Mouse (Mus musculus): ENCODE measurements around the gene Olfr298. TPM values are rescaled to one million over a fixed set of nuclear protein-coding genes. Genes with fewer than 3 reads are reported as not detected.

Gene Olfr298
- not detected in 2 replicates for polyA plus RNA-seq (2015; fragmentation: Nextera tagmentation; extraction: Ambion mirVana)

GRCm38 (mm10) chr7:86492384-86492783 is at the start of gene Olfr298:
Gene Olfr298 (minus strand): TSS chr7:86492484.
- H3K27me3 ChIP-seq (replicated peaks), result no peaks in the 10 kb centered on the region
- WGBS, result 98% methylated on average over 1 of the region's 1 CpGs

GRCm38 (mm10) chr7:86519668-86520067 is 27.4 kb upstream of the Olfr298 start, which contains the start of gene Olfr297:
Gene Olfr297 (plus strand): TSS chr7:86519968.
- Histone ChIP-seq H3K9me3 (no peaks in the 10 kb centered on the region), H3K4me1 (no peaks in the 10 kb centered on the region), H3K4me2 (no peak within 1 kb of the TSS), H3K36me3 (replicated peaks) (no peaks in the 10 kb centered on the region), H3K27ac (no peak within 1 kb of the TSS), H3K4me3 (no peak within 1 kb of the TSS), H3K9ac (no peak within 1 kb of the TSS), H3K27me3 (replicated peaks) (no peaks in the 10 kb centered on the region)
- no peak for ATAC-seq (replicated peaks)

More at GRCm38 (mm10) chr7:86492384-86492783, at the start of gene Olfr298:
- no peak within 1 kb of the TSS for H3K27ac ChIP-seq
- H3K9me3 ChIP-seq, result no peaks in the 10 kb centered on the region
- no peaks in the 10 kb centered on the region for H3K4me1 ChIP-seq
- H3K9ac ChIP-seq, result no peak within 1 kb of the TSS
- no peak within 1 kb of the TSS for H3K4me3 ChIP-seq
- ATAC-seq (replicated peaks), result no peak
- no peaks in the 10 kb centered on the region for H3K36me3 ChIP-seq (replicated peaks)
- no peak within 1 kb of the TSS for H3K4me2 ChIP-seq

- Histone ChIP-seq H3K36me3 (replicated peaks) (no peaks in the 10 kb centered on the region), H3K4me1 (no peaks in the 10 kb centered on the region), H3K4me2 (no peak within 1 kb of the TSS), H3K27me3 (replicated peaks) (no peaks in the 10 kb centered on the region), H3K9ac (no peak within 1 kb of the TSS), H3K27ac (no peak within 1 kb of the TSS), H3K9me3 (no peaks in the 10 kb centered on the region), H3K4me3 (no peak within 1 kb of the TSS)
- ATAC-seq (replicated peaks), result no peak
- WGBS, result 88% methylated on average over 1 of the region's 1 CpGs
Measured at GRCm38 (mm10) chr7:86459621-86460020, 32.7 kb downstream of the Olfr298 start, which contains the start of gene Olfr299. Gene Olfr299 (plus strand): TSS chr7:86459921.

Other genes with a start within 250 kb of the Olfr298 start
- not detected in 2 replicates for gene Vmn2r76, start 246.2 kb downstream of the Olfr298 start, polyA plus RNA-seq (2015; fragmentation: Nextera tagmentation; extraction: Ambion mirVana)
- not detected in 2 replicates for gene Olfr310, start 215.3 kb downstream of the Olfr298 start, polyA plus RNA-seq (2015; fragmentation: Nextera tagmentation; extraction: Ambion mirVana)
- gene Olfr309, start 178.8 kb downstream of the Olfr298 start, polyA plus RNA-seq (2015; fragmentation: Nextera tagmentation; extraction: Ambion mirVana), result not detected in 2 replicates
- not detected in 2 replicates for gene Olfr308, start 166.9 kb downstream of the Olfr298 start, polyA plus RNA-seq (2015; fragmentation: Nextera tagmentation; extraction: Ambion mirVana)
- gene Olfr307, start 154.9 kb downstream of the Olfr298 start, polyA plus RNA-seq (2015; fragmentation: Nextera tagmentation; extraction: Ambion mirVana), result not detected in 2 replicates
- gene Olfr305, start 125.6 kb downstream of the Olfr298 start, polyA plus RNA-seq (2015; fragmentation: Nextera tagmentation; extraction: Ambion mirVana), result not detected in 2 replicates
- not detected in 2 replicates for gene Olfr304, start 105.8 kb downstream of the Olfr298 start, polyA plus RNA-seq (2015; fragmentation: Nextera tagmentation; extraction: Ambion mirVana)
- gene Olfr303, start 94.7 kb downstream of the Olfr298 start, polyA plus RNA-seq (2015; fragmentation: Nextera tagmentation; extraction: Ambion mirVana), result not detected in 2 replicates
- gene Olfr301, start 88.6 kb downstream of the Olfr298 start, polyA plus RNA-seq (2015; fragmentation: Nextera tagmentation; extraction: Ambion mirVana), result not detected in 2 replicates
- gene Olfr299, start 32.6 kb downstream of the Olfr298 start, polyA plus RNA-seq (2015; fragmentation: Nextera tagmentation; extraction: Ambion mirVana), result not detected in 2 replicates
- gene Olfr297, start 27.5 kb upstream of the Olfr298 start, polyA plus RNA-seq (2015; fragmentation: Nextera tagmentation; extraction: Ambion mirVana), result not detected in 2 replicates
- not detected in 2 replicates for gene Olfr295, start 91.4 kb upstream of the Olfr298 start, polyA plus RNA-seq (2015; fragmentation: Nextera tagmentation; extraction: Ambion mirVana)
- gene Olfr294, start 124.2 kb upstream of the Olfr298 start, polyA plus RNA-seq (2015; fragmentation: Nextera tagmentation; extraction: Ambion mirVana), result not detected in 2 replicates
- gene Olfr293, start 156.6 kb upstream of the Olfr298 start, polyA plus RNA-seq (2015; fragmentation: Nextera tagmentation; extraction: Ambion mirVana), result not detected in 2 replicates
- not detected in 2 replicates for gene Olfr292, start 195.8 kb upstream of the Olfr298 start, polyA plus RNA-seq (2015; fragmentation: Nextera tagmentation; extraction: Ambion mirVana)

All from midbrain, embryonic 15.5 days (tissue).